Mouse (Mus musculus) stomach, embryonic 15.5 days (tissue): ENCODE results near the gene Slc8a1. TPM values are rescaled to one million over a fixed set of nuclear protein-coding genes. Genes with fewer than 3 reads are reported as not detected.

Experiments
- ATAC-seq: fragments of 200-750 bp; cut with Nextera tagmentation; 2 replicates; pipeline ENCODE4 v1.8.0; 2017; ENCODE audit warnings: low read depth, moderate number of reproducible peaks, moderate TSS enrichment; ENCODE audit not compliant: insufficient read depth, low FRiP score
- H3K27ac ChIP-seq: fragments of 300-500 bp; sonication (generic); 2 replicates; pipeline ENCODE4 v1.5.1; 2015; ENCODE audit warnings: mild to moderate bottlenecking, inconsistent platforms
- H3K27me3 ChIP-seq: fragments of 300-500 bp; sonication (generic); replicated peaks from 2 replicates; pipeline ENCODE4 v1.6.1; 2015; ENCODE audit warnings: inconsistent platforms
- H3K36me3 ChIP-seq: fragments of 300-500 bp; sonication (generic); 2 replicates; pipeline ENCODE4 v1.6.1; 2015; ENCODE audit warnings: inconsistent platforms
- H3K4me1 ChIP-seq: fragments of 300-500 bp; sonication (generic); 2 replicates; pipeline ENCODE4 v1.6.1; 2015; ENCODE audit warnings: inconsistent platforms
- H3K4me2 ChIP-seq: fragments of 300-500 bp; sonication (generic); 2 replicates; pipeline ENCODE4 v1.6.1; 2015; ENCODE audit warnings: mild to moderate bottlenecking, inconsistent platforms
- H3K4me3 ChIP-seq: fragments of 300-500 bp; sonication (generic); replicated peaks from 2 replicates; pipeline ENCODE4 v1.5.1; 2015; ENCODE audit warnings: inconsistent platforms
- H3K9ac ChIP-seq: fragments of 300-500 bp; sonication (generic); 2 replicates; pipeline ENCODE4 v1.6.1; 2015; ENCODE audit warnings: inconsistent platforms
- H3K9me3 ChIP-seq: fragments of 300-500 bp; sonication (generic); 2 replicates; pipeline ENCODE4 v1.6.1; 2016; ENCODE audit warnings: inconsistent platforms
- WGBS: fragments of 180-500 bp; shearing (Covaris S2); methylation state at CpG from one replicate; pipeline ENCODE4 v1.1.7; 2015; 5-methylcytosine and 5-hydroxymethylcytosine counted together
- polyA plus RNA-seq: library from polyadenylated mRNA; unstranded; fragments of >200 nt; fragmentation: Nextera tagmentation; extraction: Ambion mirVana; gene quantifications from 2 replicates; pipeline ENCODE4 v1.2.1, GENCODE M21; 2015

Gene Slc8a1
- polyA plus RNA-seq, 1 experiment from 2014 or later, result 7.4 TPM

- H3K4me1 ChIP-seq, result 0 out of 2 replicates have a peak, but pooled peaks cover 5% of the 10 kb centered on the region
- WGBS, result 6% methylated on average over 2 of the region's 2 CpGs
- peaks cover 14% of the 10 kb centered on the region; the same call in 1 of the 2 replicates for H3K27me3 ChIP-seq
- ATAC-seq, result no peak
- no peaks in the 10 kb centered on the region for H3K36me3 ChIP-seq
- peak overlapping the region; percentile 94 for H3K4me2 ChIP-seq
- no peaks in the 10 kb centered on the region for H3K9me3 ChIP-seq
- no peak overlapping the region for H3K9ac ChIP-seq
- H3K27ac ChIP-seq, result peak overlapping the region; percentile 91; the same call in 1 of the 2 replicates
- peak overlapping the region; percentile 70 for H3K4me3 ChIP-seq
Observed at GRCm38 (mm10) chr17:81668466-81668865, 69.7 kb downstream of the Slc8a1 start.

- Histone ChIP-seq H3K4me1 (0 out of 2 replicates have a peak, but pooled peaks cover 5% of the 10 kb centered on the region), H3K27ac (no peak overlapping the region), H3K36me3 (no peaks in the 10 kb centered on the region), H3K9ac (no peak overlapping the region), H3K27me3 (peaks cover 14% of the 10 kb centered on the region; the same call in 1 of the 2 replicates), H3K4me2 (peak overlapping the region; percentile 94), H3K4me3 (no peak overlapping the region), H3K9me3 (no peaks in the 10 kb centered on the region)
- no peak for ATAC-seq
- 59% methylated on average over 2 of the region's 2 CpGs for WGBS
Observed at GRCm38 (mm10) chr17:81667935-81668334, 70.2 kb downstream of the Slc8a1 start.

GRCm38 (mm10) chr17:81666551-81666950, 71.6 kb downstream of the Slc8a1 start:
- no peak overlapping the region for H3K27ac ChIP-seq
- no peak for ATAC-seq
- 0 out of 2 replicates have a peak, but pooled peaks cover 5% of the 10 kb centered on the region for H3K27me3 ChIP-seq
- 0 out of 2 replicates have a peak, but pooled peaks cover 5% of the 10 kb centered on the region for H3K4me1 ChIP-seq
- H3K9ac ChIP-seq, result no peak overlapping the region
- WGBS, result 39% methylated on average over 2 of the region's 2 CpGs
- no peak overlapping the region for H3K4me3 ChIP-seq
- no peaks in the 10 kb centered on the region for H3K36me3 ChIP-seq
- H3K4me2 ChIP-seq, result no peak overlapping the region
- no peaks in the 10 kb centered on the region for H3K9me3 ChIP-seq

GRCm38 (mm10) chr17:81664916-81665315, 73.3 kb downstream of the Slc8a1 start:
- no peak overlapping the region for H3K4me3 ChIP-seq

GRCm38 (mm10) chr17:81657828-81658227, 80.3 kb downstream of the Slc8a1 start:
- no peak overlapping the region for H3K4me3 ChIP-seq
- 84% methylated on average over 1 of the region's 1 CpGs for WGBS
- ATAC-seq, result no peak
- H3K36me3 ChIP-seq, result no peaks in the 10 kb centered on the region
- H3K9me3 ChIP-seq, result no peaks in the 10 kb centered on the region
- H3K9ac ChIP-seq, result no peak overlapping the region
- no peaks in the 10 kb centered on the region for H3K27me3 ChIP-seq
- H3K4me1 ChIP-seq, result no peaks in the 10 kb centered on the region
- no peak overlapping the region for H3K4me2 ChIP-seq
- no peak overlapping the region for H3K27ac ChIP-seq

More at GRCm38 (mm10) chr17:81664916-81665315, 73.3 kb downstream of the Slc8a1 start:
- Histone ChIP-seq H3K4me1 (0 out of 2 replicates have a peak, but pooled peaks cover 5% of the 10 kb centered on the region), H3K9ac (no peak overlapping the region), H3K27ac (no peak overlapping the region), H3K36me3 (no peaks in the 10 kb centered on the region), H3K4me2 (no peak overlapping the region), H3K27me3 (no peaks in the 10 kb centered on the region), H3K9me3 (no peaks in the 10 kb centered on the region)
- 83% methylated on average over 4 of the region's 4 CpGs for WGBS
- no peak for ATAC-seq

GRCm38 (mm10) chr17:81654548-81654947, 83.6 kb downstream of the Slc8a1 start:
- no peak overlapping the region for H3K4me3 ChIP-seq
- WGBS, result 78% methylated on average over 2 of the region's 2 CpGs
- H3K4me2 ChIP-seq, result no peak overlapping the region
- H3K27ac ChIP-seq, result no peak overlapping the region
- H3K27me3 ChIP-seq, result no peaks in the 10 kb centered on the region
- no peak overlapping the region for H3K9ac ChIP-seq
- H3K9me3 ChIP-seq, result no peaks in the 10 kb centered on the region
- no peaks in the 10 kb centered on the region for H3K4me1 ChIP-seq
- ATAC-seq, result no peak
- H3K36me3 ChIP-seq, result no peaks in the 10 kb centered on the region

GRCm38 (mm10) chr17:81652958-81653357, 85.2 kb downstream of the Slc8a1 start:
- Histone ChIP-seq H3K4me2 (no peak overlapping the region), H3K9ac (no peak overlapping the region), H3K9me3 (no peaks in the 10 kb centered on the region), H3K27me3 (no peaks in the 10 kb centered on the region), H3K4me1 (no peaks in the 10 kb centered on the region), H3K27ac (no peak overlapping the region), H3K36me3 (no peaks in the 10 kb centered on the region), H3K4me3 (no peak overlapping the region)
- WGBS, result 46% methylated on average over 1 of the region's 1 CpGs
- ATAC-seq, result no peak; the same call in 1 of the 2 replicates

- WGBS, result 68% methylated on average over 2 of the region's 2 CpGs
- no peaks in the 10 kb centered on the region for H3K27me3 ChIP-seq
- ATAC-seq, result no peak
Observed at GRCm38 (mm10) chr17:81636822-81637221, 101.4 kb downstream of the Slc8a1 start.

GRCm38 (mm10) chr17:81630471-81630870, 107.7 kb downstream of the Slc8a1 start:
- Histone ChIP-seq H3K9ac (no peak overlapping the region), H3K4me1 (no peaks in the 10 kb centered on the region), H3K4me3 (no peak overlapping the region), H3K9me3 (no peaks in the 10 kb centered on the region), H3K4me2 (no peak overlapping the region), H3K27ac (no peak overlapping the region), H3K36me3 (no peaks in the 10 kb centered on the region), H3K27me3 (no peaks in the 10 kb centered on the region)
- no peak for ATAC-seq
- 68% methylated on average over 2 of the region's 2 CpGs for WGBS

More at GRCm38 (mm10) chr17:81636822-81637221, 101.4 kb downstream of the Slc8a1 start:
- H3K4me3 ChIP-seq, result no peak overlapping the region
- H3K27ac ChIP-seq, result no peak overlapping the region
- no peak overlapping the region for H3K9ac ChIP-seq
- no peak overlapping the region for H3K4me2 ChIP-seq
- no peaks in the 10 kb centered on the region for H3K36me3 ChIP-seq
- H3K9me3 ChIP-seq, result no peaks in the 10 kb centered on the region
- H3K4me1 ChIP-seq, result 0 out of 2 replicates have a peak, but pooled peaks cover 3% of the 10 kb centered on the region

- H3K27ac ChIP-seq, result no peak overlapping the region
- no peaks in the 10 kb centered on the region for H3K4me1 ChIP-seq
- no peaks in the 10 kb centered on the region for H3K9me3 ChIP-seq
- no peak for ATAC-seq
- H3K27me3 ChIP-seq, result no peaks in the 10 kb centered on the region
- no peak overlapping the region for H3K4me2 ChIP-seq
- no peaks in the 10 kb centered on the region for H3K36me3 ChIP-seq
- WGBS, result 56% methylated on average over 2 of the region's 2 CpGs
- no peak overlapping the region for H3K9ac ChIP-seq
- H3K4me3 ChIP-seq, result no peak overlapping the region
Observed at GRCm38 (mm10) chr17:81621188-81621644, 117.0 kb downstream of the Slc8a1 start.

- ATAC-seq, result no peak; the same call in 1 of the 2 replicates
- H3K4me3 ChIP-seq, result no peak overlapping the region
- 57% methylated on average over 5 of the region's 5 CpGs for WGBS
- no peaks in the 10 kb centered on the region for H3K9me3 ChIP-seq
- no peak overlapping the region for H3K9ac ChIP-seq
- H3K4me1 ChIP-seq, result no peaks in the 10 kb centered on the region
- H3K4me2 ChIP-seq, result no peak overlapping the region
- H3K36me3 ChIP-seq, result no peaks in the 10 kb centered on the region
- no peak overlapping the region for H3K27ac ChIP-seq
- no peaks in the 10 kb centered on the region for H3K27me3 ChIP-seq
Observed at GRCm38 (mm10) chr17:81618461-81618860, 119.7 kb downstream of the Slc8a1 start.

- H3K27me3 ChIP-seq, result no peaks in the 10 kb centered on the region
- no peaks in the 10 kb centered on the region for H3K36me3 ChIP-seq
- WGBS, result 79% methylated on average over 4 of the region's 4 CpGs
- H3K9me3 ChIP-seq, result no peaks in the 10 kb centered on the region
- no peak overlapping the region for H3K27ac ChIP-seq
- no peak overlapping the region for H3K9ac ChIP-seq
- H3K4me3 ChIP-seq, result no peak overlapping the region
- H3K4me2 ChIP-seq, result no peak overlapping the region
- ATAC-seq, result no peak
- H3K4me1 ChIP-seq, result no peaks in the 10 kb centered on the region
Observed at GRCm38 (mm10) chr17:81616326-81616725, 121.9 kb downstream of the Slc8a1 start.

- 90% methylated on average over 8 of the region's 8 CpGs for WGBS
Observed at GRCm38 (mm10) chr17:81615391-81615790, 122.8 kb downstream of the Slc8a1 start.

More at GRCm38 (mm10) chr17:81615391-81615790, 122.8 kb downstream of the Slc8a1 start:
- ATAC-seq, result no peak
- H3K9me3 ChIP-seq, result no peaks in the 10 kb centered on the region
- H3K36me3 ChIP-seq, result no peaks in the 10 kb centered on the region
- H3K27me3 ChIP-seq, result no peaks in the 10 kb centered on the region
- no peaks in the 10 kb centered on the region for H3K4me1 ChIP-seq
- no peak overlapping the region for H3K4me3 ChIP-seq
- no peak overlapping the region for H3K9ac ChIP-seq
- H3K4me2 ChIP-seq, result no peak overlapping the region
- no peak overlapping the region for H3K27ac ChIP-seq
